Mouse (Mus musculus) lung, adult 2 months (tissue): Measurements from ENCODE around the gene 4930558K02Rik.

Experiments
- CTCF ChIP-seq: fragments of 200-500 bp; IDR thresholded peaks from 2 replicates; pipeline ENCODE4 v1.5.1; 2011; ENCODE audit warnings: mild to moderate bottlenecking, low read length, control low read depth; ENCODE audit not compliant: insufficient read depth
- POLR2A ChIP-seq: fragments of 200-500 bp; IDR thresholded peaks from 2 replicates; pipeline ENCODE4 v1.6.1; 2011; ENCODE audit warnings: low read depth, mild to moderate bottlenecking, control low read depth, low read length, borderline replicate concordance; ENCODE audit errors: extremely low read depth

DNA sequence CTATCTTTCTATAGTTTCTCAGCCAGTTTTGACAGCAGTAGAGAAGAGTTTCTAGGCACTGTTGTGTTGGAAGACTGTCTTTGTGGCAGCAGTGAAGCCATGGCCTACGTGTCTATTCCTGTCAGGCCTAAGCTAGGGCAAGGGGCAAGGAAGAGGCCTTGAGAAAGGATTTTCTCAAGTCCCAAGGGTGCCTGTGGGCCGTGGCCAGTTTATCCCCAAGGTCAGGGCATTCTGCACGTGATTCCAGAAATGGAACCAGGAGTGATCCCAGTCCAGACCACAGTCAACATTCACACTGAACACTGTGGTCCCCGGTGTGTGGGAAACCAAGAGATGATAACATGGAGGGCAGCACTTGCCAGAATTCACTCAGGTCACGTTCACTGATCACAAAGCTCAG is 23.6 kb downstream of the 4930558K02Rik start:
- TF ChIP-seq POLR2A (no peak), CTCF (no peak)
